Comparison of ENCODE assay signal across 19 mouse cellular contexts in the genomic region with DNA sequence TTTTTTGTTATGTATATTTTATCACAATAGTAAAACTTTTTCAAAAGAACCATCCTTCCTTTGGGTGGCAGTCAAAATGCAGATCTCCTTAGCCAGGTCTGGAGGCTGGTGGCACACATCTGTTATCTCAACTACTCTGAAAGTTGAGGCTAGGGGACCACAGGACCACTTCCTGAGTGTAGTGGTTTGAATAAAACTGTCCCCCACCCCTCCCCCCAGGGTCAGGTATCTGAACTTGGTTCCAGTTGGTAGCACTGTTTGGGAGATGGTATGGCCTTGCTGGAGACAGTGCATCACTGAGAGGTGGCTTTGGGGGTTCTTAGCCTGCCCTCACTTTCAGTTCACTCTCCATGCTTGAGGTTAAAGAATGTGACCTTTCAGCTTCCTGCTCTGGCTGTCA.
"Had no signal": no experiment of that assay in that cellular context is flagged by ENCODE, and none has a peak within 500 bp of the region (broad histone marks: within the 10 kb centered on the region; RNA-seq: fewer than 3 reads in every experiment).

No protein-coding gene starts in this region.

- H3K9ac ChIP-seq: liver, embryonic 13.5 days; midbrain, embryonic 13.5 days; neural tube, embryonic 12.5 days; neural tube, embryonic 15.5 days had no signal

- H3K4me1 ChIP-seq: midbrain, embryonic 10.5 days; midbrain, embryonic 13.5 days; neural tube, embryonic 12.5 days; neural tube, embryonic 15.5 days had no signal

- H3K4me2 ChIP-seq: liver, embryonic 13.5 days; midbrain, embryonic 13.5 days; neural tube, embryonic 12.5 days; neural tube, embryonic 15.5 days had no signal

- DNase-seq: kidney, adult 2 months; kidney, postnatal 25 days; layer of hippocampus, postnatal 36 days; liver, embryonic 13.5 days; lung, adult 2 months; lung, postnatal 14 days; lung, postnatal 4 days; right cerebral cortex, adult 18-20 months; right cerebral cortex, postnatal 14 days; thymus, postnatal 36 days had no signal

- H3K4me3 ChIP-seq: layer of hippocampus, adult 2 months; left cerebral cortex, adult 2 months; liver, embryonic 13.5 days; midbrain, embryonic 10.5 days; midbrain, embryonic 13.5 days; neural tube, embryonic 12.5 days; neural tube, embryonic 15.5 days had no signal

- ATAC-seq: midbrain, embryonic 13.5 days had no signal

- H3K27ac ChIP-seq: kidney, postnatal 0 days; layer of hippocampus, adult 2 months; left cerebral cortex, adult 2 months; liver, embryonic 13.5 days; midbrain, embryonic 10.5 days; midbrain, embryonic 13.5 days; neural tube, embryonic 12.5 days; neural tube, embryonic 15.5 days; stomach, postnatal 0 days had no signal

- H3K36me3 ChIP-seq: liver, embryonic 13.5 days; midbrain, embryonic 10.5 days; midbrain, embryonic 13.5 days; neural tube, embryonic 12.5 days; neural tube, embryonic 15.5 days had no signal

- H3K27me3 ChIP-seq: liver, embryonic 13.5 days; midbrain, embryonic 13.5 days; neural tube, embryonic 12.5 days; neural tube, embryonic 15.5 days had no signal

- H3K9me3 ChIP-seq: liver, embryonic 13.5 days; megakaryocyte, embryonic 14.5 days; midbrain, embryonic 10.5 days; midbrain, embryonic 13.5 days; neural tube, embryonic 12.5 days; neural tube, embryonic 15.5 days had no signal
